Mouse (Mus musculus) CH12.LX (cell line): ENCODE results near the gene Gas2l3.

Experiments
- CTCF ChIP-seq, 2 experiments: IDR thresholded peaks in 1 of 2; conservative IDR thresholded peaks in 1 of 2; 2 replicates each; pipeline ENCODE4 v1.5.1; 2011 to 2012; ENCODE audit warnings: low read depth in 2 of 2, low read length in 2 of 2, improper control_type of control experiment in 1 of 2, inconsistent platforms in 1 of 2, mild to moderate bottlenecking in 1 of 2, moderate library complexity in 1 of 2
- EP300 ChIP-seq: IDR thresholded peaks from 2 replicates; pipeline ENCODE4 v1.6.1; 2011; ENCODE audit warnings: low read length, improper control_type of control experiment
- GABPA ChIP-seq: IDR thresholded peaks from 2 replicates; pipeline ENCODE4 v1.6.1; 2012; ENCODE audit warnings: low read depth, low read length, improper control_type of control experiment, inconsistent platforms; ENCODE audit not compliant: insufficient replicate concordance
- MAFK ChIP-seq: IDR thresholded peaks from 2 replicates; pipeline ENCODE4 v1.6.1; 2011; ENCODE audit warnings: low read length, improper control_type of control experiment; ENCODE audit not compliant: insufficient replicate concordance
- MAX ChIP-seq: IDR thresholded peaks from 2 replicates; pipeline ENCODE4 v1.6.1; 2011; ENCODE audit warnings: low read length, improper control_type of control experiment
- POLR2A ChIP-seq: IDR thresholded peaks from 2 replicates; pipeline ENCODE4 v1.6.1; 2011; ENCODE audit warnings: low read depth, mild to moderate bottlenecking, improper control_type of control experiment, low read length
- SIN3A ChIP-seq: IDR thresholded peaks from 2 replicates; pipeline ENCODE4 v1.6.1; 2012; ENCODE audit warnings: low read length, improper control_type of control experiment, inconsistent platforms
- TCF12 ChIP-seq: IDR thresholded peaks from 2 replicates; pipeline ENCODE4 v1.6.1; 2014; ENCODE audit warnings: low read depth, mild to moderate bottlenecking, inconsistent platforms, low read length, improper control_type of control experiment
- USF1 ChIP-seq: IDR thresholded peaks from 2 replicates; pipeline ENCODE4 v1.6.1; 2014; ENCODE audit warnings: low read depth, mild to moderate bottlenecking, inconsistent platforms, low read length, improper control_type of control experiment
- USF2 ChIP-seq: conservative IDR thresholded peaks from 2 replicates; pipeline ENCODE4 v1.6.1; 2011; ENCODE audit warnings: low read depth, low read length, improper control_type of control experiment
- ZNF384 ChIP-seq: IDR thresholded peaks from 2 replicates; pipeline ENCODE4 v1.6.1; 2012; ENCODE audit warnings: low read depth, low read length, improper control_type of control experiment, inconsistent platforms

- TF ChIP-seq MAX: no peak
- no peak for TF ChIP-seq USF1
- no peak for TF ChIP-seq USF2
- TF ChIP-seq ZNF384: no peak
- TF ChIP-seq EP300: no peak
- no peak for TF ChIP-seq CTCF (conservative IDR thresholded peaks at IDR 0.05 in 1 of 2, IDR thresholded peaks at IDR 0.05 in 1 of 2; ENCODE audit: low read depth in 2 of 2, low read length in 2 of 2)
- TF ChIP-seq POLR2A: no peak
- no peak for TF ChIP-seq GABPA
- no peak for TF ChIP-seq MAFK
- no peak for TF ChIP-seq TCF12
- TF ChIP-seq SIN3A: no peak
These were observed 43.0 kb downstream of the Gas2l3 start for GRCm38 (mm10) chr10:89400674-89401336.
